Mouse (Mus musculus): ENCODE results near the gene Wdr62.

DNA sequence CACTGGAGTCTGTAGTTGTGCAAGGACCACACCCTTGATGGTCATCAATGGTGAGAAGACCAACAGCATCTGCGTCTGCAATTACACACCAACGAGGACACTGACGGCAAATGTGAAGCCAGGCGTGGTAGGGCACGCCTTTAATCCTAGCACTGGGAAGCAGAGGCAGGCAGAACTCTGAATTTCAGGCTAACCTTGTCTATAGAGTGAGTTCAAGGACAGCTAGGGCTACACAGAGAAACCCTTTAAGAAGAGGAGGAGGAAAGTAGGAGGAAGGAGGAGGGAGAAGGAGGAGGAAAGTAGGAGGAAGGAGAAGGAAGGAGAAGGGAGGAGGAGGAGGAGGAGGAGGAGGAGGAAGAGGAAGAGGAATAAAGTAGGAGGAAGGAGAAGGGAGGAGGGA lies 14.7 kb downstream of the Wdr62 start:
- TF ChIP-seq CTCF (IDR thresholded peaks at IDR 0.05; ENCODE audit: control insufficient read depth, insufficient read depth, insufficient read length): no peak
- no peak for TF ChIP-seq MAX (IDR thresholded peaks at IDR 0.05)
- no peak for TF ChIP-seq USF1 (IDR thresholded peaks at IDR 0.05; ENCODE audit: low read depth)
- no peak for TF ChIP-seq MYOD1 (IDR thresholded peaks at IDR 0.05; ENCODE audit: control insufficient read depth, insufficient read length, low read depth)
- TF ChIP-seq MYOG (IDR thresholded peaks at IDR 0.05; ENCODE audit: control insufficient read depth, extremely low read depth, insufficient read length): no peak

Measured in C2C12 (cell line).